Mouse (Mus musculus): Measurements from ENCODE around the gene Rsrc2. TPM values are rescaled to one million over a fixed set of nuclear protein-coding genes. Genes with fewer than 3 reads are reported as not detected.
A peak's percentile ranks its signal among the peaks of the same experiment; 100 is the strongest.

Rsrc2 gene
- polyA plus RNA-seq, 1 experiment from 2014 or later: 102 TPM

DNA sequence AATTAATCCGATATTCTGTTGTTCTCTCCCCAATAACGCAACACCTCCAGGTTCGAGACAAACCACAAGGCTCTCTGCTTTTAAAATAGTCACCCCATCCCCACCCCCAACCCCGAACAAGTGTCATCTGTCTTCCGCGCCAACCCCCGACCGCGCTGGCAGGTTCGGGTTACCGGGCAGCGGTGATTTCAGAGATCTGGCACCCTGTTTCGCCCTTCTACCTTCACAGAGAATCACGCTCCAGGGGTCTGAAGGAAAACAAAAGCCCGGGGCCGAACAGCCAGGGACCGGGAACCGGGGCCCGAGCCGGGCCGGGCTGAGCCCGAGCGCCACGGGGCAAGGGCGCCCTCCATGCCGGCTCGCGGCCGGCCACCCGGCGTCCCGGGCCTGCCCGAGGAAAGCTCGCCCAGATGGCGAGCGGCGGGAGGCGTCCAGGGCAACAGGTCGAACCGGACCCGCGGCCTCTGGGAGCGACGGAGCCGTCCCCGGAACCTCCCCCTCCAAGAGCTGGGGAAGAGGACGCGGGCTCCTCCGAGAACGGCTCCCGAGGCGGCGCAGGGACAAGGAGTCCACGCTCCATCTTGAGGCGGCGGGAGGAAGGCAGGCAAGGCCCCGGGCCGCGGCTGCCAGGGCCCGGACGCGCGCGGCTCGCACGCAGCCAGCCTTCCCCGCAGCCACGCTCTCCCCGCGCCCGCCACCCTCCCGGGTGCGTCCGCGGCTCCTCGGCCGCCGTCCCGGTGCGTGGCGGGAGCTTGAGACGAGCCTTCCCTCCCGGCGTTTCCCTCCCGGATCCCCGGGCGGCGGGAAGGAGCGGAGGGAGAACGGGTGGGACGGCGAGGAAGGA lies 65.6 kb downstream of the Rsrc2 start:
- Histone ChIP-seq H3K4me1 (peaks cover 34% of the 10 kb centered on the region), H3K9me3 (no peaks in the 10 kb centered on the region), H3K27ac (peak overlapping the region; percentile 99), H3K4me3 (peak overlapping the region; percentile 99), H3K36me3 (no peaks in the 10 kb centered on the region), H3K27me3 (ENCODE audit: insufficient read depth, poor library complexity, severe bottlenecking) (no peaks in the 10 kb centered on the region)
- peak; percentile 86 for DNase-seq (ENCODE audit: low spot score)
- under 1% methylated on average over 89 of the region's 92 CpGs for WGBS

DNA sequence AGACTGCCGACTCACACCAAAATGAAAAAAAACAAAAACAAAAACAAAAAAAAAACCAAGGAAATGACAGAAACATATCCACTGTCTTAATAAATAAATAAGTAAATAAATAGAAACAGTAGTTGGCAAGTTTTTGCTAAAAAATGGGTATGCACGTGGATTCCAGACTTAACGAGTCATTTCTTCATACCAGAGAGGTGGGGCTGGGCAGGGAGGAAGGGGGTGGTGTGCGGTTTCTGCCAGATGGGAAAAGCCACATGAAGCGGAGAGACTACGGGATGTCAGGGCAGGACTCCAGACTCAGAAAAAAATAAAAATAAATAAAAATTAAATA lies 66.2 kb downstream of the Rsrc2 start:
- Histone ChIP-seq H3K27ac (peak overlapping the region; percentile 99), H3K9me3 (no peaks in the 10 kb centered on the region), H3K4me3 (peak overlapping the region; percentile 99), H3K27me3 (ENCODE audit: insufficient read depth, poor library complexity, severe bottlenecking) (no peaks in the 10 kb centered on the region), H3K4me1 (peaks cover 34% of the 10 kb centered on the region), H3K36me3 (no peaks in the 10 kb centered on the region)
- WGBS: 6% methylated on average over 6 of the region's 6 CpGs
- no peak for DNase-seq (ENCODE audit: low spot score)

DNA sequence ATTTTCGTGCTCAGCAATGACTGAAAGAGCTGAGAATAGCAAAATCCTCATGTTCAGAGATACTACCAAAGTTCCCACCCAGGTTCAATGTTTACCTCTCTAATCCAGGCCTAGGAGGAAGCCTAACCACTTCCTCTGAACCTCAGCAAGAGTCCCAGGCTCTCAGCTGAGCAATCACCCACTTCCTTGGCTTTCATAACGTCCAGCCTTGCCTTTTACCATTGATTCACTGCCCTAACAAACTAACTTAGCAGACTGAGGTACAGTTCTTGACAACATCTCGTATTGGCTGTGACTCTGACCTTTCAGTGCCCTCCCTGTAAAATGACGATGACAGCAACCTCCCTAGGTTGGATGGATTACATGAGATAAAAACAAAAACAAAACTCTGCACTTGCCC lies 66.8 kb downstream of the Rsrc2 start:
- Histone ChIP-seq H3K4me3 (peak overlapping the region; percentile 99), H3K36me3 (peaks cover 2% of the 10 kb centered on the region; the same call in 1 of the 2 replicates), H3K27me3 (ENCODE audit: insufficient read depth, poor library complexity, severe bottlenecking) (no peaks in the 10 kb centered on the region), H3K27ac (peak overlapping the region; percentile 6; the same call in 1 of the 2 replicates), H3K4me1 (peaks cover 34% of the 10 kb centered on the region), H3K9me3 (no peaks in the 10 kb centered on the region)
- WGBS: 32% methylated on average over 4 of the region's 4 CpGs
- DNase-seq (ENCODE audit: low spot score): no peak

DNA sequence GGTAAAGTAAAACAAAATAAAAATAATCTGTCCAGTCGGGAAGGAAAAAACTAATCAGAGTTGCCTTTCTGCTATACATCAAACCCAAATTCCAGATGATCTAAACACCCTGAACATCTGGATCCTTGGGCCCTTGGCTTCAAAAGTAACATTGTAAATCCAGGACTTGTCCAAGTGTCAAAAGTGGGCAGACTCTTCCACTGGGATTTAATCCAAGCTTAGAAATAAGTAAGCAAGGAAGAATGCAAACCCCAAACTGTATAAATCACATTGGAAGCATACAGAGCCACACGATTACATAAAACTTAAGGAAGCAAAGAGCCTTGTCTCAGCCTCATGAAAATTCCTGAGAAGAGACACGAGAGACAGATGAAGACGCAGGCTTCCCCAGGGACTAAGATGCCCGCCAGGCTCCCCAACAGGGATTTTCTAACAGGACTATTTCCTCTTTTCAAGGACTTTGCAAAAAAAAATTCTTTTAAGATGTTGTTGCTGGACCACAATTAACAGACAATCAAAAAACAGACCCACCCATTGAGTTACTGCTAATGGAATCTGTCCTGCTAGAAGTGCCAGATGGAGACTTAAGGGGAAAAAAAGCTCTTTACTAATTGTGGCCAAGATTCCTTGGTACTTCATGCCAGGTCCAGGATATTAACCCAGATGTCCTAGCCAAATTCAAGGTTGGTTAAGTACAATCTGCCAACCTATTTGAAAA lies 69.5 kb downstream of the Rsrc2 start:
- Histone ChIP-seq H3K4me1 (peaks cover 38% of the 10 kb centered on the region), H3K27ac (no peak overlapping the region)
- WGBS: 62% methylated on average over 5 of the region's 5 CpGs

DNA sequence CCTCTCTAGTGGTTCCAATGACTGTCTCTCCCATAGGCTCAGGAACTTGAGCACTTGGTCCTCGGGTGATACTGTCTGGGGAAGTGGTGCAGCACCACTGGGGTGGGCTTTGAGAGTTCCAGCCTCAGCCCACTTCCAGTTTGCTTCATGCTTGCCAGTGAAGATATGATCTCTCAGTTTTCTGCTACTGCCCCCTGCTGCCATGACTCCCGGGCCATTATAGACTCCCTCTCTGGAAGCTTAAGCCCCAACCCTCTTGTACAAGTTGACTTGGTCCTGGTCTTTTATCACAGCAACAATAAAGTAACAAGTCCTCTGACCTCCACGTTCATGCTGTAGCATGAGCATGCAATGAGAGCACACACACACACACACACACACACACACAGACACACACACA lies 70.1 kb downstream of the Rsrc2 start:
- H3K27me3 ChIP-seq (ENCODE audit: insufficient read depth, poor library complexity, severe bottlenecking): no peaks in the 10 kb centered on the region
- no peaks in the 10 kb centered on the region for H3K9me3 ChIP-seq
- H3K4me1 ChIP-seq: peaks cover 40% of the 10 kb centered on the region
- no peak overlapping the region for H3K27ac ChIP-seq
- no peak for DNase-seq (ENCODE audit: low spot score)
- no peak overlapping the region for H3K4me3 ChIP-seq
- WGBS: 72% methylated on average over 3 of the region's 3 CpGs
- H3K36me3 ChIP-seq: peaks cover 4% of the 10 kb centered on the region; the same call in 1 of the 2 replicates

More for the DNA sequence above, 69.5 kb downstream of the Rsrc2 start:
- no peaks in the 10 kb centered on the region for H3K27me3 ChIP-seq (ENCODE audit: insufficient read depth, poor library complexity, severe bottlenecking)
- no peak for DNase-seq (ENCODE audit: low spot score)
- H3K9me3 ChIP-seq: no peaks in the 10 kb centered on the region
- H3K36me3 ChIP-seq: peaks cover 4% of the 10 kb centered on the region; the same call in 1 of the 2 replicates
- no peak overlapping the region for H3K4me3 ChIP-seq

Other genes starting within 250 kb of the Rsrc2 start
- 0.15 and 0.48 TPM in 2 replicates for gene B3gnt4, start 239.0 kb downstream of the Rsrc2 start, polyA plus RNA-seq (2016; fragmentation: Nextera tagmentation; extraction: Ambion mirVana)
- gene Diablo, start 225.2 kb downstream of the Rsrc2 start, polyA plus RNA-seq (2016; fragmentation: Nextera tagmentation; extraction: Ambion mirVana): 112 and 113 TPM in 2 replicates
- 0.19 TPM in 1 of 2 replicates, not detected in the other for gene Gm49027, start 223.9 kb downstream of the Rsrc2 start, polyA plus RNA-seq (2016; fragmentation: Nextera tagmentation; extraction: Ambion mirVana)
- gene Vps33a, start 176.4 kb downstream of the Rsrc2 start, polyA plus RNA-seq (2016; fragmentation: Nextera tagmentation; extraction: Ambion mirVana): 23.4 and 23.5 TPM in 2 replicates
- 49.1 and 56.0 TPM in 2 replicates for gene Clip1, start 64.8 kb downstream of the Rsrc2 start, polyA plus RNA-seq (2016; fragmentation: Nextera tagmentation; extraction: Ambion mirVana)
- gene Zcchc8, start 28.3 kb downstream of the Rsrc2 start, polyA plus RNA-seq (2016; fragmentation: Nextera tagmentation; extraction: Ambion mirVana): 74.5 and 77.0 TPM in 2 replicates
- 27.0 and 27.3 TPM in 2 replicates for gene Kntc1, start 302 bp upstream of the Rsrc2 start, polyA plus RNA-seq (2016; fragmentation: Nextera tagmentation; extraction: Ambion mirVana)
- not detected in 2 replicates for gene Hcar2, start 116.1 kb upstream of the Rsrc2 start, polyA plus RNA-seq (2016; fragmentation: Nextera tagmentation; extraction: Ambion mirVana)
- not detected in 2 replicates for gene Hcar1, start 130.6 kb upstream of the Rsrc2 start, polyA plus RNA-seq (2016; fragmentation: Nextera tagmentation; extraction: Ambion mirVana)
- gene Denr, start 157.8 kb upstream of the Rsrc2 start, polyA plus RNA-seq (2016; fragmentation: Nextera tagmentation; extraction: Ambion mirVana): 107 and 144 TPM in 2 replicates
- gene Gm43518, start 178.0 kb upstream of the Rsrc2 start, polyA plus RNA-seq (2016; fragmentation: Nextera tagmentation; extraction: Ambion mirVana): 2.4 and 2.7 TPM in 2 replicates
- gene Ccdc62, start 181.3 kb upstream of the Rsrc2 start, polyA plus RNA-seq (2016; fragmentation: Nextera tagmentation; extraction: Ambion mirVana): 3.7 and 5.7 TPM in 2 replicates
- gene Hip1r, start 224.2 kb upstream of the Rsrc2 start, polyA plus RNA-seq (2016; fragmentation: Nextera tagmentation; extraction: Ambion mirVana): 6.5 and 8.4 TPM in 2 replicates